Mouse (Mus musculus) liver, embryonic 14.5 days (tissue): ENCODE measurements around the gene Hacd1.

Experiments
- CTCF ChIP-seq: IDR thresholded peaks from 2 replicates; pipeline ENCODE4 v1.5.1; 2016; ENCODE audit warnings: antibody characterized with exemption, low read depth, control low read depth
- EP300 ChIP-seq: IDR thresholded peaks from 2 replicates; pipeline ENCODE4 v1.6.1; 2016; ENCODE audit warnings: antibody characterized with exemption, low read depth

DNA sequence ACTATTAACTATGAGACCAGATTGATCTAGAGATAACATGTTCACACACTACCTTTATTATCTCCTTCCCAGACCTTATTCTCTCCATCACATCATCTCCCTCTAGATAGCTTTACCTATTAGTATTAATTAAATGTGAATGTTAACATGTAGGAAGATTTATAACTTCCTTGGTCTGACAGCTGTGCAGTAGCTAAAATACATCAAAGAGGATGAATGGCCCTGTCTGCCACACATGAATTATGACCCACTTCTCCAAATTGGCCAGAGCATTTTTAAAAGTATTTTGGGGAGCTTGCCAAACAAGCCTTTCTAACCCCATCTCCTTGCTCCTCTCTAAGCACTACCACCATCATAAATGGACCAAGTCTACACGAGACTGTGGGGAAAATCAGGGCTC is 220.9 kb downstream of the Hacd1 start:
- TF ChIP-seq EP300 (no peak), CTCF (no peak)
